Mouse (Mus musculus): ENCODE data around the gene Pdpn. TPM values are rescaled to one million over a fixed set of nuclear protein-coding genes. Genes with fewer than 3 reads are reported as not detected.
A peak's percentile ranks its signal among the peaks of the same experiment; 100 is the strongest.

Pdpn gene
- polyA plus RNA-seq, 1 experiment from 2014 or later: 32.2 TPM

DNA sequence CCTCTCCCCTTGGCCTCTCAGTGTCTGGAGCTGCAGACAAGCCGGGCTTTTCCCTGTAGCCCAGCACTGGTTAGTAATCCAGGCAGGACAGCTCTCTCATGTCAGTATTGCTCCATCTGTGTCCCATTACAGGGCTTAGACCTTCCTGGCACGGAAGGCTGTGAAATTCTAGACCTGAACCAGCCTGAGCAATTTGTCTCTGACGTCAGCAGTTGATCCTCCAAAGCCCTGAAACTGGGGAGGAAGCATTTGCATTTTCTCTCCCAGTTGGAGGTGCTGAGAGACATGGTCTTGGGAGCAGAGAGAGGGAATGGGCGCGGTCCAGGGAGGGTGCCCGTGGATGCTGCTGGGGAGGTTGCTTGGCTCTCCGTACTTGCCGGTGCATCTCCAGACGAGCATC is 31.2 kb upstream of the Pdpn start:
- peak; percentile 66; the same call in 1 of the 2 replicates for ATAC-seq (ENCODE audit: insufficient read depth, low FRiP score)
- no peaks in the 10 kb centered on the region for H3K4me1 ChIP-seq (ENCODE audit: control insufficient read depth, insufficient read depth, low read length)
- H3K36me3 ChIP-seq (ENCODE audit: control insufficient read depth, insufficient read depth, low read length): no peaks in the 10 kb centered on the region
- H3K4me3 ChIP-seq (replicated peaks; ENCODE audit: low read length): no peak overlapping the region
- no peak overlapping the region for H3K9ac ChIP-seq (ENCODE audit: low read length)
- H3K27me3 ChIP-seq (ENCODE audit: control insufficient read depth, insufficient read depth, low read length): no peaks in the 10 kb centered on the region
- H3K27ac ChIP-seq (ENCODE audit: low read length): no peak overlapping the region
- 20% methylated on average over 9 of the region's 9 CpGs for WGBS
- no peak overlapping the region; the same call in 1 of the 2 replicates for H3K4me2 ChIP-seq (ENCODE audit: low read depth, low read length)
- H3K9me3 ChIP-seq (replicated peaks; ENCODE audit: control insufficient read depth, low read length): no peaks in the 10 kb centered on the region

DNA sequence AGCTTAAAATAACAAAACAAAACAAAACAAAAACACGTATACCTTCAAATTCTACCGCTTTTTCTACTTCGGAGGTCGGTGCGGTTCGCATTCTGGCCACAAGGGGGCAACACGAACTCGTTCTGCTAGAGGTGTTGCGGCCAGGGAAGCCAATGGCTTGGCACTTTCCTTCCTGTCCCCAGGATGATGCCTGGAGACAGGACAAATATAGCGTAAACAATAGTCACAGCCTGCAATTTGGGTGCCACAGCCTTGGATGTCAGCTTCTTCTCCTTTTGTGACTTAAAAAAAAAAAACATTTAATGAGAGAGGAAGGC is 26.2 kb upstream of the Pdpn start:
- peak overlapping the region; percentile 33 for H3K4me3 ChIP-seq (replicated peaks; ENCODE audit: low read length)
- no peaks in the 10 kb centered on the region for H3K27me3 ChIP-seq (ENCODE audit: control insufficient read depth, insufficient read depth, low read length)
- H3K4me2 ChIP-seq (ENCODE audit: low read depth, low read length): peak overlapping the region; percentile 49
- no peak for ATAC-seq (ENCODE audit: insufficient read depth, low FRiP score)
- 1% methylated on average over 10 of the region's 10 CpGs for WGBS
- H3K9ac ChIP-seq (ENCODE audit: low read length): peak overlapping the region; percentile 14; the same call in 1 of the 2 replicates
- no peaks in the 10 kb centered on the region for H3K36me3 ChIP-seq (ENCODE audit: control insufficient read depth, insufficient read depth, low read length)
- no peaks in the 10 kb centered on the region for H3K9me3 ChIP-seq (replicated peaks; ENCODE audit: control insufficient read depth, low read length)
- 0 out of 2 replicates have a peak, but pooled peaks cover 7% of the 10 kb centered on the region for H3K4me1 ChIP-seq (ENCODE audit: control insufficient read depth, insufficient read depth, low read length)
- no peak overlapping the region for H3K27ac ChIP-seq (ENCODE audit: low read length)

DNA sequence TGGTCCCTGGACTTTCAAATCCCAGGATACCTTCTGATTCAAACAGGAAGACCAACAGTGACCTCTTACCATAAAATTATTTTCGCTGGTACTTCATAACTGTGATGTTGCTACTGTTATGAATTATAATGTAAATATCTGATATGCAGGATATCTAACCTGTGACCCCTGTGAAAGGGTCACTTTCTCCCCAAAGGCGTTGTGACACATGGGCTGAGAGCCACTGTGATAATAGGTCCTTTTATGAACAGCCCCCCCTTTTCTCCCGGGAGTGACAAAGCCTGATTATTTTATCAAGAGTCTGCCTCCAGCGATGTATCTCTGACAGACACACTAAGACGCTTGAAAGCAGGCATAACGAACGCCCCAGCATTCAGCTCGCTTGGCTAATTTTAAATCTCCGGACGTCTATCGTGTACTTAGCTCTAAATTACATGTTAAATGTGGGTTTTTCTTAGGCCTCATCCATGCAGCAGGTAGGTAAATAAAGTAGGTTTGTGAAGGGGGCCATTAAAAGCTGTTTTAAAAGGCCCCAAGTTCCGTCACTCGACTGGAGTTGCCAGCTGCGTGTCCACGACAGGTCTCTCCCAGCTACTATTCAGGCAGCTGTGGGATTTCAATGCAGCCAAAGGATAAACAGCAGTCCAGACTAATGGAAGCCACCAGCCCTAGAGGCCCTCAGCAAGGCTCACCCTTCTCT is 25.7 kb upstream of the Pdpn start:
- H3K9ac ChIP-seq (ENCODE audit: low read length): peak overlapping the region; percentile 14; the same call in 1 of the 2 replicates
- peak overlapping the region; percentile 49 for H3K4me2 ChIP-seq (ENCODE audit: low read depth, low read length)
- H3K4me1 ChIP-seq (ENCODE audit: control insufficient read depth, insufficient read depth, low read length): 0 out of 2 replicates have a peak, but pooled peaks cover 7% of the 10 kb centered on the region
- no peak overlapping the region for H3K27ac ChIP-seq (ENCODE audit: low read length)
- no peaks in the 10 kb centered on the region for H3K9me3 ChIP-seq (replicated peaks; ENCODE audit: control insufficient read depth, low read length)
- 17% methylated on average over 15 of the region's 15 CpGs for WGBS
- no peaks in the 10 kb centered on the region for H3K36me3 ChIP-seq (ENCODE audit: control insufficient read depth, insufficient read depth, low read length)
- no peak for ATAC-seq (ENCODE audit: insufficient read depth, low FRiP score)
- no peaks in the 10 kb centered on the region for H3K27me3 ChIP-seq (ENCODE audit: control insufficient read depth, insufficient read depth, low read length)
- peak overlapping the region; percentile 33 for H3K4me3 ChIP-seq (replicated peaks; ENCODE audit: low read length)

DNA sequence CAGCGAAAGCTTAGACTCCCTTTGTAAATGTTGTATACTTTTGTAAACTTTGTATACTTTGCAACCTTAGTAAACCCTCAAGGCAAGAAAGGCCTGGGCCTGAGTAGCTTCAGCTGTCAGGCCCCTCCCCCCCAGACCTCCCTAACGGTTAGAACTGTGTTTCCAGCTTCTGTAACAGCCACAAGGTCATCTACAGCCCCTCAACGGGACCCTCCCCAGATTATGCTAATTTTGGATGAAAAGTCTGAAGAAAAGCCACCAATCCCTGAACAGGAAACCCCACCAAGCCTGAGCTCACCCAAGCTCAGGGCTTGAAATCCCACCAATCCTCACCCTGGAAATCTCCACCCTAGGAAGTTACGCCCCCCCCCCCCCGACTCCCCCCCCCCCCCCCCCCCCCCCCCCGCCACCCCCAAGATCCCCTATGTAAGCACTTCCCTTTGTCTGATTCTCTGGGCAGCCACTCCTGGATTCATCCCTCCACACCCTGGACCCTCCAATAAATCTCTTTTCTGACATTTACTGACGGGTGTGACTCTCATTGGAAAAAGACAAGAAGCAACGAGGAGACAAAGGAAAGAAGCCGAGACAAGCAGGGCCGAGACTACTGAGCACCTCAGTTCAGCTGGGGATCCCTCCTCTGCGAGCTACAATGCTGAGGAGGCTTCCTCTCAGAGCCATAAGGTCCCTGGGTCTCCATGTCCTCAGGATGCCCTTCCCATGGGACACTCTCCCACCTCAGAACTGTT is 25.0 kb upstream of the Pdpn start:
- 16% methylated on average over 8 of the region's 11 CpGs for WGBS
- no peak overlapping the region for H3K4me2 ChIP-seq (ENCODE audit: low read depth, low read length)
- H3K27me3 ChIP-seq (ENCODE audit: control insufficient read depth, insufficient read depth, low read length): no peaks in the 10 kb centered on the region
- ATAC-seq (ENCODE audit: insufficient read depth, low FRiP score): no peak
- H3K4me1 ChIP-seq (ENCODE audit: control insufficient read depth, insufficient read depth, low read length): 0 out of 2 replicates have a peak, but pooled peaks cover 7% of the 10 kb centered on the region
- no peak overlapping the region for H3K27ac ChIP-seq (ENCODE audit: low read length)
- no peaks in the 10 kb centered on the region for H3K9me3 ChIP-seq (replicated peaks; ENCODE audit: control insufficient read depth, low read length)
- H3K4me3 ChIP-seq (replicated peaks; ENCODE audit: low read length): no peak overlapping the region
- no peak overlapping the region for H3K9ac ChIP-seq (ENCODE audit: low read length)
- no peaks in the 10 kb centered on the region for H3K36me3 ChIP-seq (ENCODE audit: control insufficient read depth, insufficient read depth, low read length)

DNA sequence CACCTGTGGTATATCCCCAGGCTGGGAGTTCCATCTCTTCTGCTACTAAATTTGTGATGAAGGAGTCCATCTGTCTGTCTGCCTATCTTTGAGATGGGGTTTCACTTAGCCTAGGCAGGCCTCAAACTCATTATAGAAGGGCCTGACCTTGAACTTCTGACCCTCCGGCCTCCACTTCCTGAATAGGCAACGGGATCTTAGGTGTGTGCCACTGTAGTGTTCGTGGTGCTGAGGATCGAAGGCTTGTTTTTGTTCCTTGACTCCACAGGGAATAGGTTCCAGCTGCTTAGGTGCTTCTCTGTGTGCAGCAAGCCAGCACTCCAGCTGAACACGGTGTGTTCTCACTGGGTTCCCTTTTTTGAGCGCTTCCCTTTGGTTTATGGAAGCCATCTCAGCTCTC is 13.9 kb upstream of the Pdpn start:
- no peak for ATAC-seq (ENCODE audit: insufficient read depth, low FRiP score)
- Histone ChIP-seq H3K9me3 (replicated peaks; ENCODE audit: control insufficient read depth, low read length) (no peaks in the 10 kb centered on the region), H3K36me3 (ENCODE audit: control insufficient read depth, insufficient read depth, low read length) (no peaks in the 10 kb centered on the region), H3K4me1 (ENCODE audit: control insufficient read depth, insufficient read depth, low read length) (no peaks in the 10 kb centered on the region), H3K27me3 (ENCODE audit: control insufficient read depth, insufficient read depth, low read length) (no peaks in the 10 kb centered on the region), H3K4me2 (ENCODE audit: low read depth, low read length) (no peak overlapping the region), H3K27ac (ENCODE audit: low read length) (no peak overlapping the region), H3K9ac (ENCODE audit: low read length) (no peak overlapping the region), H3K4me3 (replicated peaks; ENCODE audit: low read length) (no peak overlapping the region)
- 64% methylated on average over 6 of the region's 6 CpGs for WGBS

DNA sequence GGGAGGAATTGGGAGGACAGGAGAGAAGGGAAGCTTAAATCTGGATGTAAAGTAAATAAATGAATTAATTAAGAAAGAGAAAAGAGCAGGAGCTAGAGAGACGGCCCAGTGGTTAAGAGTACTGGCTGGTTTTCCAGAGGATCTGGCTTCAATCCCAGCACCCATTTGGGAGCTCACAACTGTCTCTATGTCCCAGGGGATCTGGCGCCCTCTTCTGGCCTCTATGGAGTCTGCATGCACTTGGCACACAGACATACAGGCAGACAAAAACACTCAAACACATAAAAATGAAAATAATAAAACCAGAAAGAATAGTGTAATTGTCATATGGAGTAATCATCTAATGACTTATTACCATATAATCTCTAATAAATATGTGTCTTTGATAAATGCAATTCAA is 12.0 kb upstream of the Pdpn start:
- Histone ChIP-seq H3K4me2 (ENCODE audit: low read depth, low read length) (no peak overlapping the region), H3K9me3 (replicated peaks; ENCODE audit: control insufficient read depth, low read length) (no peaks in the 10 kb centered on the region), H3K4me1 (ENCODE audit: control insufficient read depth, insufficient read depth, low read length) (no peaks in the 10 kb centered on the region), H3K36me3 (ENCODE audit: control insufficient read depth, insufficient read depth, low read length) (no peaks in the 10 kb centered on the region), H3K9ac (ENCODE audit: low read length) (no peak overlapping the region), H3K4me3 (replicated peaks; ENCODE audit: low read length) (no peak overlapping the region), H3K27ac (ENCODE audit: low read length) (no peak overlapping the region), H3K27me3 (ENCODE audit: control insufficient read depth, insufficient read depth, low read length) (no peaks in the 10 kb centered on the region)
- 49% methylated on average over 2 of the region's 2 CpGs for WGBS
- ATAC-seq (ENCODE audit: insufficient read depth, low FRiP score): no peak

DNA sequence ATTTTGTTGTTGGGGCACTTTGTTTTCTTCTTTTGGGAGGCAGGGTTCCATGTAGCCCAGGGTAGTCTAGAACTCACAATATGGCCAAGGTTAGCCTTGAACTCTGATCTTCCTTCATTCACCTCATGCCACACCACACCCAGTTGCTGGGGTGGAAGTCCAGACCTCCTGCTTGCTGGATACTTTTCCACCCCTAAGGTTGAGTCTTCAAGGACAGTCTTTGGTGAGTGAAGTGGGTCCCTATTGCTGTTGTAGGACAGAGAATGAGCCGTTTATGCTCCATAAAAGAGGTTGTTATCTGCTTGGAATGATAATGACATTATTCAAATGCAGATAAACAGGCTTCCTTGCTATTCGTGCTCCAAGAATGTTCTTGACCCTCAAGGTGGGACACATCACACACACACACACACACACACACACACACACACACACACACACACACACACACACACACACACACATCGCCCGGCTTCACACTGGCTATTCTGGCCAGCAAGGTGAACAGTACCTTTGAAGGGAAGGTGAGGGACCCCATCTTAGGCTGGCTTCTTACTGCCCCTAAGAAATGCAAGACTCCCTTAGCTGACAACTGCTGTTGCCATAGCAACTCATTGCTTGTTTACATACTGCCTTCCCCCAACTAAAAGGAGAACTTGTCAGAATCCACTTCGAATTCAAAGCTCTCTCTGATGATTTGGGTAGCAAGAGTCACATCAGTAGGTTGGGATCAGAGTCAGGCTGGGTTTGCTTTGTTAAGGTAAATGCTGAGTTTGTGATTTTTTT is 6.8 kb upstream of the Pdpn start:
- no peak for ATAC-seq (ENCODE audit: insufficient read depth, low FRiP score)
- H3K4me3 ChIP-seq (replicated peaks; ENCODE audit: low read length): no peak overlapping the region
- H3K27ac ChIP-seq (ENCODE audit: low read length): no peak overlapping the region
- H3K36me3 ChIP-seq (ENCODE audit: control insufficient read depth, insufficient read depth, low read length): no peaks in the 10 kb centered on the region
- H3K9ac ChIP-seq (ENCODE audit: low read length): no peak overlapping the region
- no peaks in the 10 kb centered on the region for H3K27me3 ChIP-seq (ENCODE audit: control insufficient read depth, insufficient read depth, low read length)
- H3K9me3 ChIP-seq (replicated peaks; ENCODE audit: control insufficient read depth, low read length): no peaks in the 10 kb centered on the region
- H3K4me2 ChIP-seq (ENCODE audit: low read depth, low read length): no peak overlapping the region
- WGBS: 52% methylated on average over 5 of the region's 5 CpGs
- no peaks in the 10 kb centered on the region for H3K4me1 ChIP-seq (ENCODE audit: control insufficient read depth, insufficient read depth, low read length)

DNA sequence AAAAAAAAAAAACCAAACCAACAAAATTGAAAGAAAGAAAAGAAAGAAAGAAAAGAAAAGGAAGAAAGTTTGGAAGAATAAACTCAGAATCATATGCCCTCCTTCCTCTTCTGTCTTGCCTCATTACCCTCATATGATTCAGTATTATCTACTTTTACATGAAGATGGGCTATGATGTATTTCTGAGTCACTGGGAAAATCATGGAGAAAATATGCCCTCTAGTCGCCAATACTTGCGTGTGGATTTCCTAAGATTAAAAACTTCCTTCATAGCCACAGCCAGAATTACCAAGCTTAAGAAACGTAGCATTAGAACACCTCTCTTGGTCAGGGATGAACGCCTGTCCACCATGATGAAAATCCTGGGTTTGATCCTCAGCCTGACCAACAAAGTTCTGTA is 5.7 kb upstream of the Pdpn start:
- no peak overlapping the region for H3K27ac ChIP-seq (ENCODE audit: low read length)
- H3K9me3 ChIP-seq (replicated peaks; ENCODE audit: control insufficient read depth, low read length): no peaks in the 10 kb centered on the region
- H3K9ac ChIP-seq (ENCODE audit: low read length): no peak overlapping the region
- no peak overlapping the region for H3K4me2 ChIP-seq (ENCODE audit: low read depth, low read length)
- ATAC-seq (ENCODE audit: insufficient read depth, low FRiP score): no peak
- no peaks in the 10 kb centered on the region for H3K36me3 ChIP-seq (ENCODE audit: control insufficient read depth, insufficient read depth, low read length)
- WGBS: 85% methylated on average over 4 of the region's 4 CpGs
- peaks cover 2% of the 10 kb centered on the region; the same call in 1 of the 2 replicates for H3K4me1 ChIP-seq (ENCODE audit: control insufficient read depth, insufficient read depth, low read length)
- H3K27me3 ChIP-seq (ENCODE audit: control insufficient read depth, insufficient read depth, low read length): no peaks in the 10 kb centered on the region
- H3K4me3 ChIP-seq (replicated peaks; ENCODE audit: low read length): no peak overlapping the region
